Mouse (Mus musculus) kidney, embryonic 14.5 days (tissue): ENCODE measurements around the gene 1700024P04Rik. TPM values are rescaled to one million over a fixed set of nuclear protein-coding genes. Genes with fewer than 3 reads are reported as not detected.
"Not testable (repeated sequence)": the region's sequence is repeated elsewhere in the genome, so short reads cannot be mapped to it uniquely, and the experiment has no call there.

Experiments
- ATAC-seq: fragments of 200-750 bp; cut with Nextera tagmentation; 2 replicates; pipeline ENCODE4 v1.8.0; 2017; ENCODE audit warnings: moderate number of reproducible peaks, mild to moderate bottlenecking, moderate TSS enrichment, moderate library complexity; ENCODE audit not compliant: low FRiP score, low TSS enrichment
- H3K27ac ChIP-seq: fragments of 300-500 bp; sonication (generic); 2 replicates; pipeline ENCODE4 v1.5.1; 2014; ENCODE audit warnings: low read depth, mild to moderate bottlenecking, low read length, moderate library complexity, mixed read lengths
- H3K27me3 ChIP-seq: fragments of 300-500 bp; sonication (generic); 2 replicates; pipeline ENCODE4 v1.6.1; 2014; ENCODE audit warnings: mild to moderate bottlenecking, low read length; ENCODE audit not compliant: control insufficient read depth, insufficient read depth
- H3K36me3 ChIP-seq: fragments of 300-500 bp; sonication (generic); 2 replicates; pipeline ENCODE4 v1.6.1; 2014; ENCODE audit warnings: low read length, mixed read lengths; ENCODE audit not compliant: control insufficient read depth, insufficient read depth
- H3K4me1 ChIP-seq: fragments of 300-500 bp; sonication (generic); 2 replicates; pipeline ENCODE4 v1.6.1; 2014; ENCODE audit warnings: low read length, mixed read lengths; ENCODE audit not compliant: control insufficient read depth, insufficient read depth
- H3K4me2 ChIP-seq: fragments of 300-500 bp; sonication (generic); replicated peaks from 2 replicates; pipeline ENCODE4 v1.6.1; 2014; ENCODE audit warnings: low read depth, mild to moderate bottlenecking, low read length
- H3K4me3 ChIP-seq: fragments of 300-500 bp; sonication (generic); 2 replicates; pipeline ENCODE4 v1.5.1; 2014; ENCODE audit warnings: mild to moderate bottlenecking, low read length
- H3K9ac ChIP-seq: fragments of 300-500 bp; sonication (generic); 2 replicates; pipeline ENCODE4 v1.6.1; 2014; ENCODE audit warnings: low read depth, mild to moderate bottlenecking, low read length, moderate library complexity
- H3K9me3 ChIP-seq: fragments of 300-500 bp; sonication (generic); 2 replicates; pipeline ENCODE4 v1.6.1; 2016; ENCODE audit warnings: low read length; ENCODE audit not compliant: control insufficient read depth
- WGBS: fragments of 180-500 bp; shearing (Covaris S2); extraction: QIAGEN DNeasy Blood & Tissue Kit; methylation state at CpG from one replicate; pipeline ENCODE4 v1.1.7; 2014; 5-methylcytosine and 5-hydroxymethylcytosine counted together
- polyA plus RNA-seq: library from polyadenylated mRNA; unstranded; fragments of >200 nt; fragmentation: Nextera tagmentation; extraction: Ambion mirVana; gene quantifications from 2 replicates; pipeline ENCODE4 v1.2.1, GENCODE M21; 2014

1700024P04Rik gene
- polyA plus RNA-seq, 1 experiment from 2014 or later = not detected

DNA sequence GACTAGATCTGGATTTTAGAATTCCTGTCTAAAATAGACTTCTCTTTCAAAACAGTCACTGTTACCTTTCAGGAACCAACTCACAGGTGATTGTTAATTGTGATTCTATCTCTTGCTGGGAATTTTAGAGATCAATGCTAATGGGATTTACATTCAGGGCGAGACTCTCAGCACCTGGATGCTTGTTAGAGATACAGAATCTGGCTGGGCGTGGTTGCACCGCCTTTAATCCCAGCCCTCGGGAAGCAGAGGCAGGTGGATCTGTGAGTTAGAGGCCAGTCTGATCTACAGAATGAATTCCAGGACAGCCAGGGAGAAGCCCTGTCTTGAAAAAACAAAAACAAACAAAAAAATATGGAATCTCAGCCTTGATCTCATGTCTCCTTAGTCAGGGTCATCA is 32.3 kb upstream of the 1700024P04Rik start:
- H3K4me2 ChIP-seq = no peak overlapping the region
- H3K27me3 ChIP-seq = no peaks in the 10 kb centered on the region
- ATAC-seq = no peak
- H3K27ac ChIP-seq = no peak overlapping the region
- peaks cover 9% of the 10 kb centered on the region for H3K4me1 ChIP-seq
- H3K36me3 ChIP-seq = no peaks in the 10 kb centered on the region
- WGBS = 80% methylated on average over 4 of the region's 4 CpGs
- no peaks in the 10 kb centered on the region for H3K9me3 ChIP-seq
- H3K4me3 ChIP-seq = no peak overlapping the region
- no peak overlapping the region for H3K9ac ChIP-seq

GRCm38 (mm10) chr13:99012891-99013290 is 28.5 kb upstream of the 1700024P04Rik start:
- Histone ChIP-seq H3K4me2 (no peak overlapping the region), H3K27me3 (no peaks in the 10 kb centered on the region), H3K36me3 (no peaks in the 10 kb centered on the region), H3K9me3 (no peaks in the 10 kb centered on the region), H3K4me1 (no peaks in the 10 kb centered on the region; the same call in 1 of the 2 replicates), H3K9ac (no peak overlapping the region), H3K27ac (no peak overlapping the region), H3K4me3 (no peak overlapping the region)
- no peak for ATAC-seq
- WGBS = 70% methylated on average over 5 of the region's 5 CpGs

- Histone ChIP-seq H3K27ac (no peak overlapping the region), H3K9ac (no peak overlapping the region), H3K9me3 (peaks cover 3% of the 10 kb centered on the region; the same call in 1 of the 2 replicates), H3K4me1 (no peaks in the 10 kb centered on the region; the same call in 1 of the 2 replicates), H3K4me2 (no peak overlapping the region), H3K36me3 (no peaks in the 10 kb centered on the region), H3K27me3 (no peaks in the 10 kb centered on the region), H3K4me3 (no peak overlapping the region)
- WGBS = 86% methylated on average over 5 of the region's 5 CpGs
- no peak for ATAC-seq
Measured at GRCm38 (mm10) chr13:99008013-99008412, 23.6 kb upstream of the 1700024P04Rik start.

GRCm38 (mm10) chr13:99006389-99007099 is 22.2 kb upstream of the 1700024P04Rik start:
- no peak for ATAC-seq
- H3K9ac ChIP-seq = no peak overlapping the region
- no peak overlapping the region for H3K4me2 ChIP-seq
- 95% methylated on average over 15 of the region's 17 CpGs for WGBS
- H3K36me3 ChIP-seq = no peaks in the 10 kb centered on the region
- H3K4me3 ChIP-seq = no peak overlapping the region
- no peaks in the 10 kb centered on the region for H3K27me3 ChIP-seq
- H3K4me1 ChIP-seq = no peaks in the 10 kb centered on the region; the same call in 1 of the 2 replicates
- H3K9me3 ChIP-seq = peaks cover 3% of the 10 kb centered on the region; the same call in 1 of the 2 replicates
- H3K27ac ChIP-seq = no peak overlapping the region

DNA sequence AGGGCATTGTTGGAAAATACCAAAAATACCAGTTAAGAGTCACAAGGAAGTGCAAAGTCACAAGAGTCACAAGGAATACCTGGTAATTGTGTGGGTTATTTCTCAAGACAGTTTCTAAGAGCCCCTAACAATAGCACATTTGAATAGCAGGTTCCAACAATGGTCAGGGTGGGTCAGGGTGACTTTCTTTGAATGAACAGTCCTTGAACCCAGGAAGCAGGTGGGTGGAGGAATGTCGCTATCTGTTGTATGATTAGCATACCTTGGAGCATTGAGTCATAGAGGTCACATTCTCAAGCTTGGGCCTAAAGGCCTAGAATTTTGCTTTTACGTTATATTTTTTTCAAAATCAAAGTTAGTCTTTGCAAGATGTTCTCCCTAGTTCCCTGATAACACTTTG is 17.3 kb upstream of the 1700024P04Rik start:
- H3K4me2 ChIP-seq, H3K27me3 ChIP-seq, H3K4me3 ChIP-seq, ATAC-seq, H3K4me1 ChIP-seq, H3K9ac ChIP-seq, H3K9me3 ChIP-seq, H3K36me3 ChIP-seq, H3K27ac ChIP-seq: not testable (repeated sequence)
- WGBS = 91% methylated on average over 2 of the region's 2 CpGs

DNA sequence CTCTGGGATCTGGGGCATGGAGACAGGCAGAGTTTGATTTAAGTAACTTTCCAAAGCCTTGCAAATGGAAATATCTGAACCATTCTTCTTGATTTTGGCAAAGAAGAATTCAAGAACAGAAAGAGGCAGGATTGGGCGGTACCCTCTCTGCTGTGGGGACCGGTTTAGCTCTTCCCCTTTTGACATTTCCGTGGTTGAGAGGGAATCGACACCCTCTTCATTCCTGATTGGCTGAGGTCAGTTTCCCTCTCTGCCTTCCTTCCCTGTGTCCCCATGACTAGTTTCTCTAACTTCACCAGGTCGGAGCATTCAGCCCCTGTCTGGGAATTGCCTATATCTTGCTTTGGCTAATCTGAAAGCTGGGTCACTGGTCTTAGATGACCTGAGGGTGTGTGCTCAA is 12.7 kb upstream of the 1700024P04Rik start:
- H3K4me1 ChIP-seq = no peaks in the 10 kb centered on the region
- H3K36me3 ChIP-seq = no peaks in the 10 kb centered on the region
- H3K4me3 ChIP-seq = no peak overlapping the region
- H3K9ac ChIP-seq = no peak overlapping the region
- H3K9me3 ChIP-seq = no peaks in the 10 kb centered on the region; the same call in 1 of the 2 replicates
- ATAC-seq = no peak
- 55% methylated on average over 5 of the region's 5 CpGs for WGBS
- H3K27ac ChIP-seq = no peak overlapping the region
- H3K4me2 ChIP-seq = no peak overlapping the region
- no peaks in the 10 kb centered on the region for H3K27me3 ChIP-seq

DNA sequence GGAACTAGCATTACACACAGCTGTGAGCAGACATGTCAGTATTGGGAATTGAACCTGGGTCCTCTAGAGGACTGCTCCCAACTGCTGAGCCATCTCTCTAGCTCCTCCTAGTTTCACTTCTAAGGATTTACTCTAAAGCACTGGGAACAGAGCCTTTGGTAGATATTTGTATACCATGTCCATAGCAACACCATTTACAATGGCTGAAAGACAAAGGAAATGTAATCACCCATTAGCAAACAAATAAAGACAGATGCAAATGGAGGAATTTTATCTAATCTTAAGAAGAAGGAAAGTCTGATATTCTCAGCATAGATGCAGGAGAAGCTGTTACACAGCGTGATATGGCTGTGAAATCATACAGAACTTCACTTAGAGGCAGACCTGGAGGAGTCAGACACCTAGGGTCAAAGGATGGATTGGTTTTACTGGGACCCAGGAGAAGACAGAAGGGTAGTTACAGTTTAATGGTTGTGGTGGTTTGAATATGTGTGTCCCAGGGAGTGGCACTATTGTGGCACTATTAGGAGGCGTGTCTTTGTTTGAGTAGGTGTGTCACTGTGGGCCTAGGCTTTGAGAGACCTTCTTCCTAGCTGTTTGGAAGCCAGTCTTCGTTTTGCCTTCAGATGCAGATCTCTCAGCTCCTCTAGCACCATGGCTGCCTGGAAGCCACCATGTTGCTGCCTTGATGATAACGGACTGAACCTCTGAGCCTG is 7.1 kb downstream of the 1700024P04Rik start:
- no peak for ATAC-seq
- Histone ChIP-seq H3K4me1 (no peaks in the 10 kb centered on the region), H3K27me3 (no peaks in the 10 kb centered on the region), H3K4me2 (no peak overlapping the region), H3K36me3 (no peaks in the 10 kb centered on the region), H3K9me3 (no peaks in the 10 kb centered on the region), H3K27ac (no peak overlapping the region), H3K9ac (no peak overlapping the region), H3K4me3 (no peak overlapping the region)
- 91% methylated on average over 4 of the region's 4 CpGs for WGBS

GRCm38 (mm10) chr13:98976022-98976421 is 8.3 kb downstream of the 1700024P04Rik start:
- H3K27me3 ChIP-seq, H3K36me3 ChIP-seq, H3K4me1 ChIP-seq, ATAC-seq, H3K4me3 ChIP-seq, H3K27ac ChIP-seq, H3K9ac ChIP-seq, H3K9me3 ChIP-seq, H3K4me2 ChIP-seq: not testable (repeated sequence)
- 79% methylated on average over 3 of the region's 3 CpGs for WGBS

- Histone ChIP-seq H3K4me3 (no peak overlapping the region), H3K36me3 (no peaks in the 10 kb centered on the region), H3K9ac (no peak overlapping the region), H3K9me3 (no peaks in the 10 kb centered on the region), H3K4me2 (no peak overlapping the region), H3K4me1 (no peaks in the 10 kb centered on the region), H3K27ac (no peak overlapping the region), H3K27me3 (no peaks in the 10 kb centered on the region)
- WGBS = 75% methylated on average over 3 of the region's 3 CpGs
- ATAC-seq = no peak
Measured at GRCm38 (mm10) chr13:98972090-98972489, 12.3 kb downstream of the 1700024P04Rik start.
